Mouse (Mus musculus) cortical plate, adult 2 months (tissue): Measurements from ENCODE around the gene Cd8b1.
"Not testable (repeated sequence)": the region's sequence is repeated elsewhere in the genome, so short reads cannot be mapped to it uniquely, and the experiment has no call there.

ENCODE experiments used
- CTCF ChIP-seq: fragments of 200-500 bp; IDR thresholded peaks from 2 replicates; pipeline ENCODE4 v1.5.1; 2011; ENCODE audit warnings: mild to moderate bottlenecking, control low read depth, low read length; ENCODE audit not compliant: insufficient read depth; ENCODE audit errors: extremely low read depth
- POLR2A ChIP-seq: fragments of 200-500 bp; IDR thresholded peaks from 2 replicates; pipeline ENCODE4 v1.6.1; 2011; ENCODE audit warnings: mild to moderate bottlenecking, low read length, control low read depth; ENCODE audit not compliant: insufficient read depth; ENCODE audit errors: extremely low read depth

DNA sequence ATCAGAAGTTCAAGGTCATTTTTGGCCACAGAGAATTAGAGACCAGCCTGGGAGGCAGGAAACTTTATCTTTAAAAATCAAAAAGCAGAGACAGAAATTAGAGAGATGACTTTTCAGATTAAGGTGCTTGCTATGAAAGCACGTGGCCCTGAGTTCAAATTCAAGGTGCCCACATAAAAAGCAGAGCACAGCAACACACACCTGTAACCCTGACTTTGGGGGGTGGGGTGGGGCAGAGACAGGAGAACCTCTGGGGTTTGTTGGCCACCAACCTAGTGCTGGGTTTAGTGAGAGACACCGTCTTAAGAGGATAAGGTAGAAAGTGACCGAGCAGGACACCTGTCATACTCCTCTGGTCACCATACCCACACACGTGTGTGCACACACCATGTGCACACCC is 8.9 kb downstream of the Cd8b1 start:
- TF ChIP-seq POLR2A, CTCF: not testable (repeated sequence)
